Mouse (Mus musculus) adrenal gland, postnatal 14 days (tissue): ENCODE measurements around the gene Zfp990. TPM values are rescaled to one million over a fixed set of nuclear protein-coding genes. Genes with fewer than 3 reads are reported as not detected.

Experiments
- total RNA-seq: library from RNA; stranded (reverse); gene quantifications from 2 replicates; pipeline ENCODE4 v1.2.3, GENCODE M21; 2021

Zfp990 gene
- total RNA-seq, 1 experiment from 2014 or later: 1.2 TPM

Other genes starting within 250 kb of the Zfp990 start
- gene Tnfrsf8, start 195.6 kb upstream of the Zfp990 start, total RNA-seq: 0.30 and 0.45 TPM in 2 replicates
- 2.0 and 3.1 TPM in 2 replicates for gene Gm13212, start 74.4 kb downstream of the Zfp990 start, total RNA-seq
- gene Zfp980, start 159.9 kb downstream of the Zfp990 start, total RNA-seq: 0.26 TPM in 1 of 2 replicates, not detected in the other